Mouse (Mus musculus) heart, postnatal 0 days (tissue): ENCODE data around the gene Hes3. TPM values are rescaled to one million over a fixed set of nuclear protein-coding genes. Genes with fewer than 3 reads are reported as not detected.

Experiments
- ATAC-seq: fragments of 200-750 bp; cut with Nextera tagmentation; 2 replicates; pipeline ENCODE4 v1.8.0; 2017; ENCODE audit warnings: low read depth, moderate number of reproducible peaks, moderate library complexity; ENCODE audit not compliant: insufficient read depth
- DNase-seq: peaks from one replicate; pipeline ENCODE4 v3.0.0-alpha.2; 2016; ENCODE audit warnings: low spot score
- H3K27ac ChIP-seq: fragments of 300-500 bp; sonication (generic); 2 replicates; pipeline ENCODE4 v1.5.1; 2014; ENCODE audit warnings: low read depth, mild to moderate bottlenecking
- H3K27me3 ChIP-seq: fragments of 300-500 bp; sonication (generic); 2 replicates; pipeline ENCODE4 v1.6.1; 2014; ENCODE audit warnings: low read length, mixed read lengths; ENCODE audit not compliant: control insufficient read depth, insufficient read depth
- H3K36me3 ChIP-seq: fragments of 300-500 bp; sonication (generic); replicated peaks from 2 replicates; pipeline ENCODE4 v1.6.1; 2014; ENCODE audit warnings: low read length, mixed read lengths; ENCODE audit not compliant: control insufficient read depth, insufficient read depth
- H3K4me1 ChIP-seq: fragments of 300-500 bp; sonication (generic); 2 replicates; pipeline ENCODE4 v1.6.1; 2014; ENCODE audit warnings: antibody characterized with exemption; ENCODE audit not compliant: control insufficient read depth, insufficient read depth
- H3K4me2 ChIP-seq: fragments of 300-500 bp; sonication (generic); 2 replicates; pipeline ENCODE4 v1.6.1; 2014; ENCODE audit warnings: low read depth, mild to moderate bottlenecking, low read length, moderate library complexity
- H3K4me3 ChIP-seq: fragments of 300-500 bp; sonication (generic); 2 replicates; pipeline ENCODE4 v1.5.1; 2014; ENCODE audit warnings: low read depth, low read length
- H3K9ac ChIP-seq: fragments of 300-500 bp; sonication (generic); replicated peaks from 2 replicates; pipeline ENCODE4 v1.6.1; 2014; ENCODE audit warnings: low read depth, low read length, mixed read lengths
- H3K9me3 ChIP-seq: fragments of 300-500 bp; sonication (generic); replicated peaks from 2 replicates; pipeline ENCODE4 v1.6.1; 2016; ENCODE audit warnings: low read length; ENCODE audit not compliant: control insufficient read depth
- CTCF ChIP-seq: IDR thresholded peaks from 2 replicates; pipeline ENCODE4 v1.5.1; 2016; ENCODE audit warnings: antibody characterized with exemption, control low read depth, low read depth
- EP300 ChIP-seq: IDR thresholded peaks from 2 replicates; pipeline ENCODE4 v1.6.1; 2016; ENCODE audit warnings: antibody characterized with exemption, low read depth
- WGBS: fragments of 180-500 bp; shearing (Covaris S2); extraction: QIAGEN DNeasy Blood & Tissue Kit; methylation state at CpG from one replicate; pipeline ENCODE4 v1.1.7; 2014; 5-methylcytosine and 5-hydroxymethylcytosine counted together
- polyA plus RNA-seq: library from polyadenylated mRNA; unstranded; fragments of >200 nt; fragmentation: Nextera tagmentation; extraction: Ambion mirVana; gene quantifications from 2 replicates; pipeline ENCODE4 v1.2.1, GENCODE M21; 2015
- total RNA-seq: library from RNA; depleted of rRNA; stranded (reverse); fragments of >200 nt; gene quantifications from 2 replicates; pipeline ENCODE4 v1.2.3, GENCODE M21; 2014; ENCODE audit warnings: low replicate concordance

Hes3 gene
- total and polyA plus RNA-seq, 2 experiments from 2014 or later = not detected

- Histone ChIP-seq H3K9ac (no peak overlapping the region), H3K36me3 (no peaks in the 10 kb centered on the region), H3K4me3 (peak overlapping the region; percentile 18; the same call in 1 of the 2 replicates), H3K27me3 (peaks cover 71% of the 10 kb centered on the region), H3K4me2 (0 out of 2 replicates have a peak overlapping the region, but pooled peaks have one; percentile 12), H3K9me3 (no peaks in the 10 kb centered on the region), H3K27ac (no peak overlapping the region), H3K4me1 (0 out of 2 replicates have a peak, but pooled peaks cover 4% of the 10 kb centered on the region)
- TF ChIP-seq EP300 = no peak
- TF ChIP-seq CTCF = no peak
- 1% methylated on average over 33 of the region's 39 CpGs for WGBS
- DNase-seq (no peak), ATAC-seq (no peak)
Observed at GRCm38 (mm10) chr4:152290385-152290784, 1.1 kb downstream of the Hes3 start.

- Histone ChIP-seq H3K27ac (no peak overlapping the region), H3K4me3 (no peak overlapping the region), H3K27me3 (peaks cover 86% of the 10 kb centered on the region), H3K9ac (no peak overlapping the region), H3K9me3 (no peaks in the 10 kb centered on the region), H3K4me2 (no peak overlapping the region), H3K36me3 (no peaks in the 10 kb centered on the region), H3K4me1 (0 out of 2 replicates have a peak, but pooled peaks cover 4% of the 10 kb centered on the region)
- 58% methylated on average over 18 of the region's 18 CpGs for WGBS
- DNase-seq = no peak
- TF ChIP-seq CTCF (no peak), EP300 (no peak)
- no peak for ATAC-seq
Observed at GRCm38 (mm10) chr4:152288398-152288945, 3.0 kb downstream of the Hes3 start.

GRCm38 (mm10) chr4:152287317-152288120 lies 3.9 kb downstream of the Hes3 start:
- Histone ChIP-seq H3K4me2 (no peak overlapping the region), H3K4me3 (no peak overlapping the region), H3K9ac (no peak overlapping the region), H3K9me3 (no peaks in the 10 kb centered on the region), H3K36me3 (no peaks in the 10 kb centered on the region), H3K4me1 (0 out of 2 replicates have a peak, but pooled peaks cover 4% of the 10 kb centered on the region), H3K27me3 (peaks cover 84% of the 10 kb centered on the region), H3K27ac (no peak overlapping the region)
- 18% methylated on average over 19 of the region's 19 CpGs for WGBS
- ATAC-seq (no peak), DNase-seq (no peak)
- TF ChIP-seq CTCF (no peak), EP300 (no peak)

GRCm38 (mm10) chr4:152286887-152287286 lies 4.6 kb downstream of the Hes3 start:
- Histone ChIP-seq H3K36me3 (no peaks in the 10 kb centered on the region), H3K9me3 (no peaks in the 10 kb centered on the region), H3K27ac (no peak overlapping the region), H3K27me3 (peaks cover 86% of the 10 kb centered on the region), H3K4me1 (0 out of 2 replicates have a peak, but pooled peaks cover 4% of the 10 kb centered on the region), H3K4me2 (no peak overlapping the region), H3K4me3 (no peak overlapping the region), H3K9ac (no peak overlapping the region)
- DNase-seq (peak; percentile 46), ATAC-seq (peak; percentile 32)
- TF ChIP-seq CTCF = 0 out of 2 replicates have a peak, but pooled peaks have one; percentile 4
- TF ChIP-seq EP300 = no peak
- WGBS = 10% methylated on average over 20 of the region's 26 CpGs

GRCm38 (mm10) chr4:152286183-152286582 lies 5.3 kb downstream of the Hes3 start:
- H3K27ac ChIP-seq = no peak overlapping the region
- 0 out of 2 replicates have a peak, but pooled peaks cover 4% of the 10 kb centered on the region for H3K4me1 ChIP-seq
- H3K27me3 ChIP-seq = peaks cover 85% of the 10 kb centered on the region
- no peaks in the 10 kb centered on the region for H3K36me3 ChIP-seq
- DNase-seq (no peak), ATAC-seq (no peak)
- TF ChIP-seq EP300 = no peak
- TF ChIP-seq CTCF = no peak
- 6% methylated on average over 30 of the region's 32 CpGs for WGBS
- H3K4me3 ChIP-seq = no peak overlapping the region
- H3K4me2 ChIP-seq = no peak overlapping the region
- H3K9ac ChIP-seq = no peak overlapping the region
- H3K9me3 ChIP-seq = no peaks in the 10 kb centered on the region
